Mouse (Mus musculus): ENCODE measurements at regions not wholly inside any gene's neighbourhood (a gene's known extent, or its start where the extent isn't known, plus 50 kb on each side); places are given as distances from the start of the nearest gene placed in this dataset.

DNA sequence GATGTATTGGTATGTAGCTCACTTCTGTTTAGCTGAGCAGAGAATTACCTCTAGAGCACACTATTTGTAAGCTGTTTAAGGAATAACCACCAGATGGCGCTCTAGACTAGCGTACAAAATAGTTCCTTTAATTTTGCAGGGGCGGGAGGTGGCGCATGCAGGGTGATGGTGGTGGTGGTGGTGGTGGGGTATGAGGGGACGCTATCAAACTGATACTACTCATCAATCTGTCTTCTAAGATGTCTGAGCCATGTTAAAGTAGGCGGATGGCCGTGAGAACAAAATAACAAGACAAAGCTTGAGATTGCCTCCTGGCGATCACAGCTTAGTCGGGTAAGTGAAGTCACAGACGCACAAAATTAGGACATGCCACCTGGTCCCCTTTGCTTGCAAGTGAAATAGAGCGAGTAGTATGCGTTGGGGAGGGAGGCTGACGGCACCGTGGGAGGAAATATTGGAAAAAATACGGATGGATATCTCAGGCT is 90.6 kb upstream of the Nmur2 start:
- H3K4me1 ChIP-seq, result 0 out of 2 replicates have a peak, but pooled peaks cover 3% of the 10 kb centered on the region
- no peaks in the 10 kb centered on the region; the same call in 1 of the 2 replicates for H3K27me3 ChIP-seq
- H3K4me3 ChIP-seq (replicated peaks), result no peak overlapping the region
- peak; percentile 46; the same call in 1 of the 2 replicates for ATAC-seq (ENCODE audit: low FRiP score)
- no peak overlapping the region for H3K27ac ChIP-seq
- WGBS, result 35% methylated on average over 15 of the region's 15 CpGs
- H3K36me3 ChIP-seq (replicated peaks), result no peaks in the 10 kb centered on the region
- H3K9me3 ChIP-seq, result no peaks in the 10 kb centered on the region
- no peak overlapping the region for H3K9ac ChIP-seq
- H3K4me2 ChIP-seq, result no peak overlapping the region

DNA sequence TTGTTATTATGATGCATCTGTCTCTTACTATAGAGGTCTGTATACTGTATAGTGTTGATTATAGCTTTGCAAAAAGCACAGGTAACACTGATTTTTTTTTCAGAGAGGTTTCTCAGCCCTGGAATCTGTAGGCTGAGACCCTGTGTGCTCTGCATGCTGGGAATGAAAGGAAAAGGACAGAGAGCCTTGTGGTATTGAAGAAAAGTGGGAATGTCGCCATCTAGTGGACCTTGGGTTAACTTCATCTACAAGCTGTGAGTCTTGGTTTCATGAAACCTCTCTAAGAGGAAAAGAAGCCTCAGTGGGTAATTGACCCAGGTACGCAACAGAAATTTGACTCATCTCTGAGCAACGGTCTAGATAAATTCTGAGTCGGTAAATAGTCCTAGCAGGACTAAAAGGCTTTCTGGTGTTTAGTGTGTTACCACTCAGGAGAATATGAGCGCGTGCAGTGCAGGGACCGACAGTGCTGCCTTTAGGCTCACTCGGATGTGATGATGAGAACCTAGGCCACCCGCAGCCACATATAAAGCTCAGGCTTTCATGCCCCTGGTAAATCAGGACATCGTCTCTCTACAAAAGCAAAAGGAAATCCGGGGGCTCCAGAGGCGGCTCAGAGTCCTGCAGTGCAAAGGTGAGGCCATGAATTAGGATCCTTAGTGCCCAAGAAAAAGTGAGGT is 75.9 kb upstream of the Nmur2 start:
- Histone ChIP-seq H3K4me2 (no peak overlapping the region), H3K4me1 (no peaks in the 10 kb centered on the region)
- 48% methylated on average over 12 of the region's 12 CpGs for WGBS

DNA sequence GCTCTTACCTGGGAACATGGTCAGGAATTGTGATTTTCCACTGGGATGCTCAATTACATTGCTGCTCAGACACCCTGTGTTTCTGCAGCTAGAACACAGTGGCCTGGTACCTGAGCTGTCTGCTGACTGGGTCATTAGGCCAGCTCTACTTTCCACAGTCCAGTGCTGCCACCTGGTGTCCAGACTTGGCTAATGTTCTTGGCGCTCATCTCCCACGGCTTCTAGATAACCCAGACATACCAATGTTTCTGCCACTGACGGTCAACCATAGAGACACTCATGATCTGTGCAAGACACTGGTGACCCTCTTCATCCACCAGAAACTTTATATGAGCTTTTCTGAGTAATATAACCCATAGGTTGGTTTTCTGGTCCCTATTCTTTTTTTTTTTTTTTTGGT is 67.1 kb upstream of the Nmur2 start:
- no peak overlapping the region for H3K9ac ChIP-seq
- no peak for ATAC-seq (ENCODE audit: low FRiP score)
- H3K36me3 ChIP-seq (replicated peaks), result no peaks in the 10 kb centered on the region
- H3K4me1 ChIP-seq, result 0 out of 2 replicates have a peak, but pooled peaks cover 2% of the 10 kb centered on the region
- H3K4me2 ChIP-seq, result no peak overlapping the region
- no peak overlapping the region for H3K27ac ChIP-seq
- 13% methylated on average over 3 of the region's 3 CpGs for WGBS
- H3K27me3 ChIP-seq, result no peaks in the 10 kb centered on the region
- no peak overlapping the region for H3K4me3 ChIP-seq (replicated peaks)
- no peaks in the 10 kb centered on the region for H3K9me3 ChIP-seq

More for the DNA sequence above, 75.9 kb upstream of the Nmur2 start:
- Histone ChIP-seq H3K27ac (no peak overlapping the region), H3K27me3 (no peaks in the 10 kb centered on the region), H3K9ac (no peak overlapping the region), H3K4me3 (replicated peaks) (no peak overlapping the region), H3K36me3 (replicated peaks) (no peaks in the 10 kb centered on the region), H3K9me3 (no peaks in the 10 kb centered on the region)
- no peak for ATAC-seq (ENCODE audit: low FRiP score)

DNA sequence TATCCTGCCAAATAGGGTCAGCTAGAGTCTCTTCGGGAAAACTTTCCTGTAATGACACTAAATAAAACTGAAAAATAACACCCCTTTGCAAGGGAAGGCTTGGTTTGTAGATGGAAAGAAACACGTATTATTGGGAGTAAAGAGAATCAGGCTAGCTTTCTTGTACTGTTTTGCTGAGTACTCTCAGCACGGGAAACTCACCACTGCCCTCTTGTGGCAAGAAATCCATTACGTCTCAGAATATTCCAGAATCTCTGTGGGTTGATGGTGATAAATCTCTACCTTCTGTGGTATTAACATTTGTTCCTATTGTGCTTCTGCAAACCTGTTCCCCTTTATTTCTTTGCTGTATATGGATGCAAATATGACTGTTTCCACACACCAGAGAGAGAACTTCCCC is 64.8 kb upstream of the Nmur2 start:
- WGBS, result 43% methylated on average over 4 of the region's 4 CpGs

DNA sequence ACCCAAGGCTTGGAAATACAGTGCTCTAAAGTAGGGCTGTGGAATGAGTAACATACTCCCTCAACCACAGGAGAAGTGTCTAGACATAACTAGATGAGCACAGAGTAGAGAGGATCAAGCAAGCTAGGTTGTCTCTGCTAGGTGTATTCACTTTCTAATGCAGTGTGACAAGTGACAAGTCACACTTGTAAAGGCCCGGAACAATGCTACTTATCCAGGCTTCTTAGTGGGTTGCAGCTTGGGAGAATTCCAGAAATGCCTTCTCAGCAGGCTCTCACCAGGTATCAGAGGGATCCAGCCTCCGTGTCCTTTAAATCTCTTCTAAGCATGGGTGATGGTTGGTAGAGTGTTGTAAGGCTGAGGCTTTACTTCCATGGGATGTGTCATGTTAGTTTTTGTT is 52.1 kb upstream of the Nmur2 start:
- no peak overlapping the region for H3K9ac ChIP-seq
- H3K4me1 ChIP-seq, result no peaks in the 10 kb centered on the region
- H3K36me3 ChIP-seq (replicated peaks), result no peaks in the 10 kb centered on the region
- no peaks in the 10 kb centered on the region for H3K9me3 ChIP-seq
- ATAC-seq (ENCODE audit: low FRiP score), result no peak
- no peaks in the 10 kb centered on the region for H3K27me3 ChIP-seq
- H3K27ac ChIP-seq, result no peak overlapping the region
- no peak overlapping the region for H3K4me2 ChIP-seq
- no peak overlapping the region for H3K4me3 ChIP-seq (replicated peaks)
- 43% methylated on average over 2 of the region's 2 CpGs for WGBS

More for the DNA sequence above, 64.8 kb upstream of the Nmur2 start:
- no peaks in the 10 kb centered on the region for H3K9me3 ChIP-seq
- no peaks in the 10 kb centered on the region for H3K27me3 ChIP-seq
- no peak overlapping the region for H3K27ac ChIP-seq
- H3K9ac ChIP-seq, result no peak overlapping the region
- H3K4me2 ChIP-seq, result no peak overlapping the region
- H3K4me3 ChIP-seq (replicated peaks), result no peak overlapping the region
- 0 out of 2 replicates have a peak, but pooled peaks cover 2% of the 10 kb centered on the region for H3K4me1 ChIP-seq
- no peak for ATAC-seq (ENCODE audit: low FRiP score)
- no peaks in the 10 kb centered on the region for H3K36me3 ChIP-seq (replicated peaks)

All from forebrain, embryonic 12.5 days (tissue).